Comparison of ENCODE assay signal across 28 mouse cellular contexts in genomic region chr14:101672226-101672625, GRCm38 (mm10). TPM values are rescaled to one million over a fixed set of nuclear protein-coding genes. Genes with fewer than 3 reads are reported as not detected.
DNase-seq lines count a peak whose midpoint lies in the region; ATAC-seq and TF ChIP-seq lines count a peak whose summit lies in the region.
"Had no signal": no experiment of that assay in that cellular context is flagged by ENCODE, and none has a peak within 500 bp of the region (broad histone marks: within the 10 kb centered on the region; RNA-seq: fewer than 3 reads in every experiment).

No protein-coding gene starts in this region.

- DNase-seq in A20 (ENCODE audit: low read depth, low spot score) = peak; percentile 94
- DNase-seq in G1E (ENCODE audit: low spot score) = no peak
- no peak for DNase-seq in thymus, adult 2 months
- DNase-seq: adrenal gland, adult 2 months; adrenal gland, postnatal 14 days; cerebellum, adult 18-20 months; cerebellum, adult 9-10 months; cerebellum, postnatal 14 days; forebrain, postnatal 0 days; gastrocnemius, adult 2 months; gastrocnemius, postnatal 25 days; heart, adult 18-20 months; heart, postnatal 10 days; heart, postnatal 36 days had no signal

- WGBS in midbrain, embryonic 15.5 days = 97% methylated on average over 1 of the region's 1 CpGs
- WGBS in thymus, adult 2 months = 60% methylated on average over 1 of the region's 1 CpGs
- 90% methylated on average over 1 of the region's 1 CpGs for WGBS in hindbrain, embryonic 12.5 days

- peak; percentile 58 for ATAC-seq in G1E (ENCODE audit: extremely low read depth, insufficient number of reproducible peaks, low FRiP score, poor library complexity, severe bottlenecking)
- peak; percentile 39; the same call in 1 of the 2 replicates for ATAC-seq in megakaryocyte progenitor cell, adult 5-6 weeks (replicated peaks; ENCODE audit: poor library complexity)
- ATAC-seq in midbrain, embryonic 15.5 days (replicated peaks) = no peak
- ATAC-seq in hindbrain, embryonic 12.5 days (ENCODE audit: low FRiP score) = no peak
- ATAC-seq: CD4-positive, CD25-positive, alpha-beta regulatory T cell, adult 4 months; forebrain, embryonic 14.5 days; forebrain, postnatal 0 days; hindbrain, postnatal 0 days; inflammation-experienced regulatory T-cells, adult 6 months; intestine, embryonic 16.5 days had no signal

- no peaks in the 10 kb centered on the region for H3K27me3 ChIP-seq in G1E (ENCODE audit: insufficient read depth, low read length)
- H3K27me3 ChIP-seq in midbrain, embryonic 15.5 days (replicated peaks) = no peaks in the 10 kb centered on the region
- H3K27me3 ChIP-seq in thymus, adult 2 months (ENCODE audit: control insufficient read depth, insufficient read depth, low read length) = no peaks in the 10 kb centered on the region
- H3K27me3 ChIP-seq in hindbrain, embryonic 12.5 days = no peaks in the 10 kb centered on the region
- H3K27me3 ChIP-seq: embryonic facial prominence, embryonic 12.5 days; embryonic facial prominence, embryonic 15.5 days; heart, embryonic 12.5 days; heart, embryonic 15.5 days had no signal

- H3K9ac ChIP-seq in midbrain, embryonic 15.5 days = no peak overlapping the region
- no peak overlapping the region for H3K9ac ChIP-seq in hindbrain, embryonic 12.5 days
- H3K9ac ChIP-seq: embryonic facial prominence, embryonic 12.5 days; embryonic facial prominence, embryonic 15.5 days; forebrain, postnatal 0 days; heart, embryonic 12.5 days; heart, embryonic 15.5 days; hindbrain, embryonic 14.5 days had no signal

- no peaks in the 10 kb centered on the region for H3K9me3 ChIP-seq in G1E (replicated peaks)
- H3K9me3 ChIP-seq in midbrain, embryonic 15.5 days = no peaks in the 10 kb centered on the region
- H3K9me3 ChIP-seq in hindbrain, embryonic 12.5 days (replicated peaks) = no peaks in the 10 kb centered on the region
- H3K9me3 ChIP-seq: embryonic facial prominence, embryonic 12.5 days; embryonic facial prominence, embryonic 15.5 days; heart, embryonic 12.5 days; heart, embryonic 15.5 days; hindbrain, embryonic 10.5 days had no signal

- TF ChIP-seq POLR2A in thymus, adult 2 months (IDR thresholded peaks at IDR 0.05; ENCODE audit: control insufficient read depth, extremely low read depth, insufficient read depth, low read length, poor library complexity) = no peak

- H3K27ac ChIP-seq in midbrain, embryonic 15.5 days = no peak overlapping the region
- H3K27ac ChIP-seq in thymus, adult 2 months (ENCODE audit: control insufficient read depth, insufficient read depth, low read length) = no peak overlapping the region
- no peak overlapping the region for H3K27ac ChIP-seq in hindbrain, embryonic 12.5 days
- H3K27ac ChIP-seq: embryonic facial prominence, embryonic 12.5 days; embryonic facial prominence, embryonic 15.5 days; gastrocnemius, adult 2 months; heart, embryonic 15.5 days; hindbrain, embryonic 10.5 days; hindbrain, embryonic 14.5 days; hindbrain, postnatal 0 days had no signal

- peaks cover 59% of the 10 kb centered on the region for H3K36me3 ChIP-seq in G1E (replicated peaks)
- H3K36me3 ChIP-seq in midbrain, embryonic 15.5 days (replicated peaks) = peaks cover 26% of the 10 kb centered on the region; the same call in 1 of the 2 replicates
- peaks cover 6% of the 10 kb centered on the region for H3K36me3 ChIP-seq in thymus, adult 2 months (ENCODE audit: control insufficient read depth, insufficient read depth, low read length)
- peaks cover 45% of the 10 kb centered on the region for H3K36me3 ChIP-seq in hindbrain, embryonic 12.5 days
- H3K36me3 ChIP-seq: heart, embryonic 15.5 days had no signal

- no peak overlapping the region for H3K4me3 ChIP-seq in G1E (ENCODE audit: low read depth, low read length)
- no peak overlapping the region for H3K4me3 ChIP-seq in midbrain, embryonic 15.5 days
- no peak overlapping the region for H3K4me3 ChIP-seq in thymus, adult 2 months (ENCODE audit: control insufficient read depth, insufficient read depth, low read length)
- no peak overlapping the region for H3K4me3 ChIP-seq in hindbrain, embryonic 12.5 days
- H3K4me3 ChIP-seq: embryonic facial prominence, embryonic 12.5 days; embryonic facial prominence, embryonic 15.5 days; gastrocnemius, adult 2 months; heart, embryonic 12.5 days; heart, embryonic 15.5 days; hindbrain, embryonic 10.5 days had no signal

- H3K4me1 ChIP-seq in G1E (ENCODE audit: insufficient read depth, low read depth, low read length) = peaks cover 18% of the 10 kb centered on the region
- no peaks in the 10 kb centered on the region for H3K4me1 ChIP-seq in midbrain, embryonic 15.5 days
- H3K4me1 ChIP-seq in thymus, adult 2 months (replicated peaks; ENCODE audit: control insufficient read depth, insufficient read depth, low read length) = no peaks in the 10 kb centered on the region
- H3K4me1 ChIP-seq in hindbrain, embryonic 12.5 days = no peaks in the 10 kb centered on the region
- H3K4me1 ChIP-seq: embryonic facial prominence, embryonic 12.5 days; embryonic facial prominence, embryonic 15.5 days; heart, embryonic 12.5 days; heart, embryonic 15.5 days; hindbrain, embryonic 10.5 days had no signal

- no peak for TF ChIP-seq CTCF in G1E (IDR thresholded peaks at IDR 0.05; ENCODE audit: low read depth, low read length)
- no peak for TF ChIP-seq CTCF in thymus, adult 2 months (IDR thresholded peaks at IDR 0.05; ENCODE audit: borderline replicate concordance, control insufficient read depth, extremely low read depth, insufficient read depth, low read length, poor library complexity)

- H3K4me2 ChIP-seq in midbrain, embryonic 15.5 days = no peak overlapping the region
- H3K4me2 ChIP-seq in hindbrain, embryonic 12.5 days (replicated peaks) = no peak overlapping the region
- H3K4me2 ChIP-seq: embryonic facial prominence, embryonic 12.5 days; embryonic facial prominence, embryonic 15.5 days; heart, embryonic 12.5 days; heart, embryonic 15.5 days; hindbrain, embryonic 14.5 days had no signal

RNA-seq across cellular contexts. Expression of gene Uchl3, which starts 18.5 kb away (rescaled TPM):
- total RNA-seq in G1E (2014; fragmentation: Nextera tagmentation) (69.4 and 78.6 TPM in 2 replicates), G1E (2017) (78.5 and 80.9 TPM in 2 replicates)
- polyA plus RNA-seq in G1E (2012) = 20.2 and 23.6 TPM in 2 replicates
- 105 and 128 TPM in 2 replicates for total RNA-seq in megakaryocyte progenitor cell, adult 5-6 weeks (2015)
- 56.0 and 81.0 TPM in 2 replicates for total RNA-seq in megakaryocyte progenitor cell, adult 5-6 weeks (2017)
- polyA plus RNA-seq in midbrain, embryonic 15.5 days (2015; fragmentation: Nextera tagmentation; extraction: Ambion mirVana) = 258 and 269 TPM in 2 replicates
- 23.5 and 26.7 TPM in 2 replicates for polyA plus RNA-seq in thymus, adult 2 months (2012; rRNA removed)
- 168 and 172 TPM in 2 replicates for polyA plus RNA-seq in hindbrain, embryonic 12.5 days (2016; fragmentation: Nextera tagmentation; extraction: Ambion mirVana)

RNA-seq across cellular contexts. Expression of gene Commd6, which starts 31.7 kb away (rescaled TPM):
- 75.2 and 75.4 TPM in 2 replicates for total RNA-seq in G1E (2014; fragmentation: Nextera tagmentation)
- 191 and 216 TPM in 2 replicates for total RNA-seq in G1E (2017)
- 5.8 and 6.5 TPM in 2 replicates for polyA plus RNA-seq in G1E (2012)
- total RNA-seq in megakaryocyte progenitor cell, adult 5-6 weeks (2015) = 45.3 and 59.3 TPM in 2 replicates
- 21.8 and 39.9 TPM in 2 replicates for total RNA-seq in megakaryocyte progenitor cell, adult 5-6 weeks (2017)
- 82.9 and 87.5 TPM in 2 replicates for polyA plus RNA-seq in midbrain, embryonic 15.5 days (2015; fragmentation: Nextera tagmentation; extraction: Ambion mirVana)
- polyA plus RNA-seq in thymus, adult 2 months (2012; rRNA removed) = 27.2 and 29.0 TPM in 2 replicates
- 89.2 and 100 TPM in 2 replicates for polyA plus RNA-seq in hindbrain, embryonic 12.5 days (2016; fragmentation: Nextera tagmentation; extraction: Ambion mirVana)

RNA-seq across cellular contexts. Expression of gene Gm9922, which starts 57.4 kb away (rescaled TPM):
- not detected in 2 replicates for total RNA-seq in G1E (2014; fragmentation: Nextera tagmentation)
- not detected in 2 replicates for total RNA-seq in G1E (2017)
- not detected in 2 replicates for polyA plus RNA-seq in G1E (2012)
- total RNA-seq in megakaryocyte progenitor cell, adult 5-6 weeks (2015) = not detected in 2 replicates
- total RNA-seq in megakaryocyte progenitor cell, adult 5-6 weeks (2017) = not detected in 2 replicates
- polyA plus RNA-seq in midbrain, embryonic 15.5 days (2015; fragmentation: Nextera tagmentation; extraction: Ambion mirVana) = 0.63 TPM in 1 of 2 replicates, not detected in the other
- 1.4 and 2.2 TPM in 2 replicates for polyA plus RNA-seq in thymus, adult 2 months (2012; rRNA removed)
- polyA plus RNA-seq in hindbrain, embryonic 12.5 days (2016; fragmentation: Nextera tagmentation; extraction: Ambion mirVana) = 0.85 and 2.3 TPM in 2 replicates
- total RNA-seq: forebrain, postnatal 0 days; gastrocnemius, adult 2 months; gastrocnemius, postnatal 25 days; hindbrain, postnatal 0 days had no signal
- polyA plus RNA-seq: CD4-positive, CD25-positive, alpha-beta regulatory T cell, adult 4 months; forebrain, embryonic 14.5 days; hindbrain, embryonic 10.5 days; hindbrain, embryonic 14.5 days; inflammation-experienced regulatory T-cells, adult 6 months had no signal

RNA-seq across cellular contexts. Expression of gene Lmo7, which starts 57.5 kb away (rescaled TPM):
- total RNA-seq in G1E (2014; fragmentation: Nextera tagmentation) = not detected in 2 replicates
- 0.46 and 0.71 TPM in 2 replicates for total RNA-seq in G1E (2017)
- polyA plus RNA-seq in G1E (2012) = not detected in 2 replicates
- total RNA-seq in megakaryocyte progenitor cell, adult 5-6 weeks (2015) = 0.44 TPM in 1 of 2 replicates, not detected in the other
- total RNA-seq in megakaryocyte progenitor cell, adult 5-6 weeks (2017) = 0.10 and 0.54 TPM in 2 replicates
- 2.1 and 2.3 TPM in 2 replicates for polyA plus RNA-seq in midbrain, embryonic 15.5 days (2015; fragmentation: Nextera tagmentation; extraction: Ambion mirVana)
- polyA plus RNA-seq in thymus, adult 2 months (2012; rRNA removed) = 8.9 and 13.2 TPM in 2 replicates
- 4.2 and 4.5 TPM in 2 replicates for polyA plus RNA-seq in hindbrain, embryonic 12.5 days (2016; fragmentation: Nextera tagmentation; extraction: Ambion mirVana)

Comparison
In these comparisons a context has a peak if more than half of its experiments do, and no peak if none do; other contexts are left out.
1. ATAC-seq: peak in G1E (single experiment) and megakaryocyte progenitor cell, adult 5-6 weeks (single experiment); none in midbrain, embryonic 15.5 days (single experiment) and hindbrain, embryonic 12.5 days (single experiment).